Mouse (Mus musculus) spleen, adult 18-20 months (tissue): ENCODE data around the gene Cnot6.

Experiments used
- DNase-seq, 2 experiments: peaks; one replicate each; pipeline ENCODE4 v3.0.0; 2022; ENCODE audit warnings: mixed read lengths in 2 of 2

The Cnot6 gene

GRCm38 (mm10) chr11:49712555-49713335 is at the start of gene Cnot6:
Gene Cnot6, minus strand, starts transcription at chr11:49712723.
- peak; percentile 95 to 97 for DNase-seq

DNA sequence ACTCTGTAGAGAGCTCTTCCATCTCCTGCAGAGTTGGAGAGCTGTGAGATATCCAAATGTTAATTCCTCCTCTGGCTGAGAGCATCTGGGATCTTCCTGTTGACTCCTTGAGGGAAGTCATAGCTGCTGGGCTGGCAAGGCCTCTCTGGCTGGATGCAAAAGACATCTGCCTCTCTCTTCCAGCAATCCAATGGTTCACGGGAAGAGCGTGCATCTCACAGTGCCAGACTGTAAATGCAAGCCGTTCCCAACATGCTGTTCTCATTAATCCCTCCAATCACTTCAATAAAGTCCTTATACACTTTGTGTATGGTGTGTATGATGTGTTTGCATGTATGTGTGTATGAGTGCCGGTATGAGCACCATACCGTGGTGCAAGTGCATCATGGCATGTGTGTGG is 48.6 kb upstream of the Cnot6 start:
- DNase-seq, result no peak

DNA sequence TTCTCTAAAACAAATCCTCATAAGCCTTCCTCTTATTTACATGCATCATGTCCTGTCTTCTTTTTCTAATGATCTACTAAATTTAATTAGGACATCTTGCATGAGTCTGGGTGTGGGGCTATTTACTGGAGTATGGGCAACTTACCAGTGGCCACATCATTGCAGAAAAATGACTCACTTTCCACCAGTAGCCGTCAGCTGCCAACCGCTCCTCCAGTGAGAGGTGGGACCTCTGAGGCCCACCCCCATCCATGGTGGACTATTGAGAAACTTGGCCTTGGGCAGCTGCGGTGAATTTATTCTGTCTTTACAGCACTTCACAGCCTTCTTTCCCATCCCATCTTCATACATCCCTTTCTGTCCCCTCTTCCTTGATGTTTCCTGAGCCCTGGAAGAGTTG is 45.6 kb upstream of the Cnot6 start:
- DNase-seq, result no peak

- DNase-seq, result no peak
These were observed 42.6 kb upstream of the Cnot6 start for GRCm38 (mm10) chr11:49754958-49755665.

- no peak for DNase-seq
These were observed 34.2 kb upstream of the Cnot6 start for GRCm38 (mm10) chr11:49746756-49747155.

DNA sequence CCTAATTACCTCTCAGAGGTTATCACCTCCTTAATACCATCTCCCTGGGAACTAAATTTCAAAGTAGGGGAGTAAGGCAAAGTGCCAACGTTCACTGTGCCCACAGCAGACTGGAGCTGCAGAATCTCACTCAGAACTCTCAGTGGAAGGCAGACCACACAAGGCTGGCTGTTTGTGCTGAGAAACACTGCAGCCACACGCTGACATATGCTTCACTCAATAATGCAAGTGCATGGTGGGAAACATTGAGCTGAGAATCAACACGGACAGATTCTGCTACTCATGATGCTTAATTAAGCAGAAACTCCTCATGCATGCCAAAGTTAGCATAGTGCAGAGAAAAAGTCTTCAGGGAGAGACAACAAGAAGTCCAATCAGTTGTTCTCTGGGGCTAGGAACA is 33.3 kb upstream of the Cnot6 start:
- no peak for DNase-seq

GRCm38 (mm10) chr11:49744981-49745380 is 32.5 kb upstream of the Cnot6 start:
- no peak for DNase-seq

DNA sequence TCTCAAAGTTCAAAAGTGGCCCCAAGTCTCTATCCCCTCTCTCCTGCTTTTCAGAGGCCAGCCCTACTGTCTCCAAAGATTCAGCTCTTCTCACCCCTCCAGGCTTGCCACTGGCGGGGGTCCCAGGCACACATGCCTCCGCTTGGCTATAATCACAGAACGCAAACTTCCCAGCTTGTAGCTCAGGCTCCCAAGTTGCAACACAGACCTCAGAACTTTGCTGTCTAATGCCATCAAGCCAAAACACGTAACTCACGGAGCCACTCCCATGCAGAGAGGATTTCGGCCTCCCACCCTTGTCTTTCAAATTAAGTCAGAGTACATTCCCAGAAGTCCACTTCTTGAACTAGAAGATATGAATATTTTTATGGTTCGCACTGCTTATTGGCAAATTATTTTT is 31.1 kb upstream of the Cnot6 start:
- no peak for DNase-seq

DNA sequence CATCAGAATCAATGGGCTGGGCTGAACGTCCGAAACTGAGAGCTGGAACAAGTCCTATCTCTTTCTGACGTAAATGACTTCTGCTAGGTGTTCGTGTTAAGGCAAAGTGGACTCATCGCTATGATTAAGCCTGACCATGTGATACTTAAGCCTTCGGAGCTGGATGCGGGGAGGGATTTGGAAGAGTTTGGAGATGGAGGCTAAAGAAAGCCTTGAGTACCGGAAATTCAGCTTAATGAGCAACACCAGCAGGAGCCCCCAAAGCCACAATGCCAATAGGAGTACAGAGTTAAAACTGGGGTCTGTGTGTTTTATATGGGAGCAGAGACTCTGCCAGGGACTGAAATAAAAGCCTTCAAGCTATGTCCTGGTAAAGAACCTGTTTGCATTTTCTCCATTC is 29.7 kb upstream of the Cnot6 start:
- DNase-seq, result no peak

- DNase-seq, result no peak
These were observed 27.3 kb upstream of the Cnot6 start for GRCm38 (mm10) chr11:49739776-49740175.

GRCm38 (mm10) chr11:49738659-49739406 is 26.3 kb upstream of the Cnot6 start:
- DNase-seq, result no peak

DNA sequence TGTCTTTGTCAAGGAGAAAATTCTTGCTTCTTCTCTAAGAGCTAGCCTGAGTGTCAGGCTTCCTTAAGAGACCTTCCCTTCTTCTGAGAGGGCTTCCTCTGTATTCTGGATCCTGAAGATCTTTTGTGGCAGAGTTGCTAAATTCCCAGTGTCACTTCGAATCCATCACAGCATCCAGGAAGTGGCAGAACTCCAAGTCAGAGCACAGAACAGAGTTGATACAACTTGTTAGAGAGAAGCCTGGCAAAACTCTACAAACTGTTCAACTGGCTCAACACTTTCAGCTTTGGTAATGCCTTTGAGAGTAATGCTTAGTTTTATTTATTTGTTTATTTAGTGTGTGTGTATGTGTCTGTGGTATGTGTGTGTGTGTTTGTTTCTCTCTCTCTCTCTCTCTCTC is 25.1 kb upstream of the Cnot6 start:
- no peak for DNase-seq

DNA sequence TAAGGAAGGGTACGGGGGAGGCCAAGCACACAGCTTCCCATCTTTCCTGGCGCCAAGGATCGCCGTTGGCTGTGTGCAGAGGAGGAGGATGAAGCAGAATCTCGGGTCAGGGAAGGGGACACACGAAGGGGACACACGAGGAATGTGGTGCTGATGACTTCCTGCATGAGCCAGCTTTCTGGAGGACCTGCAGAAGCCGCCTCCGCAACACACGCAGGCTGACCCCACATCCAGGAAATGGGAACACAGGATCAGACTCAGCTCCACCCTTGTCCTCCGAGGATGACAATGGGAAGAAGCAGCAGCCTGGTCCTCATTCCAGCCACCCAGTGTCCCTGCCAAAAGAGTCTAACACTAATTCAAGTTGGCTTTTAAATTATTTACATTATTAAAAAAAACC is 22.2 kb upstream of the Cnot6 start:
- no peak for DNase-seq

- no peak for DNase-seq
These were observed 17.9 kb upstream of the Cnot6 start for GRCm38 (mm10) chr11:49730275-49730948.

DNA sequence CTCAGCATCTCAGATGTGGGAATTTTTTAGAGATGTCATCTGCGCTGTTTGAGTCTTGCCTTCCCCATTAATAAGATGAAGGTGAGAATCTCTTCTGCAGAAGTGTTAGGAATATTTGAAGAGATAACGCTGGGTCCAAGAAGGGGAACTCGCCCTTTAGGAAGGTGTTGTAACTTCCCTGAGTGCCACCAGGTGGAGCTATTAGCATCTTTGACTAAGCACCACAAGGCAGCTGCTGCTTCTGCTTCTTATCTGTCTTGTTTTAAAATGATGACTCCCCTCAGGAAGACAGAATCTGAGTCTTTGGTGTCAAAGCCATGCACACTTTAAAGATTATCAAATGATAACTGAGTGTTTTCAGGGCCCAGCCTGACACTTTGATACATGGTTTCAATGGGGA is 15.4 kb upstream of the Cnot6 start:
- DNase-seq, result peak in 1 of 2 experiments; percentile 37

GRCm38 (mm10) chr11:49726800-49727199 is 14.3 kb upstream of the Cnot6 start:
- no peak for DNase-seq

- no peak for DNase-seq
These were observed 12.2 kb upstream of the Cnot6 start for GRCm38 (mm10) chr11:49724676-49725075.

GRCm38 (mm10) chr11:49723281-49723680 is 10.8 kb upstream of the Cnot6 start:
- DNase-seq, result no peak

GRCm38 (mm10) chr11:49722692-49723091 is 10.2 kb upstream of the Cnot6 start:
- no peak for DNase-seq

DNA sequence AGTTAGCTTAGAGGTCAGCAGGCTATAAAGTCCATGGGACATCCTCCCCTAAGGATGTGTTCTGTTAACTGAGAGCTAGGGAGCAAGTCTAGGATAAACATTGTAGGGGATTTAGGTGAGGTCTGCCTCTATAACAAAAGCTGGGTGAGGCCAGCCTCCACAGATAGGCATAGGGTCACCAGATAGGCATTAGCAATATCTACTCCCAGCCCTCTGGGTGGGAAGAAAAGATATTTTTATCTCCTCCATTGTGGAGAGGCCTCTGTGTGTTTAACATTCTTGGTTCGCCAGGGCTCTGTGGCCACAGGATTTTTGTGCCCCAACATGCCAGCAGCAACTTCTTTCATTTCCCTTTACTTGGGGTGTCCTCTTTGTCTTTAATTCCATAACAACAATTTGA is 8.8 kb upstream of the Cnot6 start:
- no peak for DNase-seq

DNA sequence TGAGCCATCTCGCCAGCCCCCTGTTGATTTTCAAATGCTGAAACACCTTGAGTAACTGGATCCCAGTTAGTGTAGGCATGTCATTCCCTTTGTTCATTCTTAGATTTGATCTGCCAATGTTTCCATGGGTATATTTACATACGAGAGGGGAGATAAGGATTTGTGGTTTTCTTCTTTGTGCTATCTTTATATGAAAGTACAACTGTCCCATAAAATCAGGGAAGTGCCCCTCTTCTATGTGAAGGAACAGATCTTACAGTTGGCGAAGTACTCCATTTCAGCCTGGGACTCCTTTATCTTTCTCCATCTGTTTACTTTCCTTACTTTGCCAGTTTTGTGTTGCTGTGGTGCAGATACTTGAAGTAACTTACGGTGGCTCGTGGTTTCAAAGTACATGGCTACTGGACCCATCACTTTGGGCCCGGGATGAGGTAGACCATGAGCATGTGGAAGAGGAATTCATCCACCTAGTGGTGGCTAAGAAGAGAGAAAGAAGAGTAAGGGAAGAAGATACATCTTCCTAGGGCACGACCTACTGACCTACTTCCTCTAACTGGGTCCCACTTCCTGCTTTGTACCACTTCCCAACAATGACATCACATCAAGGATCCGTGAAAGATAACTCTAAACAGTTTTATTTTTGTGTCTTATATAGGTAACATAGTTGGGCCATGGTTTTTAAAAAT is 7.1 kb upstream of the Cnot6 start:
- no peak for DNase-seq
